Mouse (Mus musculus): ENCODE measurements around the gene Prdm10. TPM values are rescaled to one million over a fixed set of nuclear protein-coding genes. Genes with fewer than 3 reads are reported as not detected.

Prdm10 gene
- polyA plus RNA-seq, 1 experiment = 3.7 TPM

GRCm38 (mm10) chr9:31422143-31422542, 141.8 kb downstream of the Prdm10 start:
- WGBS = 76% methylated on average over 5 of the region's 5 CpGs
- DNase-seq (ENCODE audit: low read depth, low spot score) = no peak

DNA sequence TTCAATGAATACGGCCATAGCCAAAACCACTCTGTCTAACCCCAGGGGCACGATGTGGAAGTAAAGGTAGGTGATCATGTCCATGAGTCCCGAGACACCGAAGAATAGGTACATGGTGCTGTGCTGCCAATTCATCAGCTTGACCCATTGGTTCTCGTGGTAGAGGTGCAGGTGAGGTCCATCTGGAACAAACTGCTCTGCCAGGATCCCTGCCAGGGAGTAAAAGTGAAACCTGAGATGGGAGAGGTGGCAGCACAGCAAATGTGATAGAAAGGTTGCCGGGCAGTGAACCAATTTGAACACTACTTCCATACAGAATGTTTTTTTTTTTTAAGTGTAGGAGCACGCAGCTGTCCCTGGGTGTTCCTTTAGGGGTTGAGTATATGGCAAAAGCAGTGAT, 148.6 kb downstream of the Prdm10 start:
- 68% methylated on average over 7 of the region's 7 CpGs for WGBS
- DNase-seq (ENCODE audit: low read depth, low spot score) = no peak

- WGBS = 45% methylated on average over 9 of the region's 9 CpGs
- DNase-seq (ENCODE audit: low read depth, low spot score) = no peak
Observed at GRCm38 (mm10) chr9:31430011-31430410, 149.7 kb downstream of the Prdm10 start.

Other genes with a start within 250 kb of the Prdm10 start
- 3.4 and 4.6 TPM in 2 replicates for gene Zbtb44, start 249.9 kb upstream of the Prdm10 start, polyA plus RNA-seq (2012; rRNA removed)
- 163 and 201 TPM in 2 replicates for gene St14, start 148.7 kb upstream of the Prdm10 start, polyA plus RNA-seq (2012; rRNA removed)
- 126 and 178 TPM in 2 replicates for gene Aplp2, start 68.7 kb upstream of the Prdm10 start, polyA plus RNA-seq (2012; rRNA removed)
- 9.4 and 16.0 TPM in 2 replicates for gene Nfrkb, start 105.7 kb downstream of the Prdm10 start, polyA plus RNA-seq (2012; rRNA removed)
- 312 and 454 TPM in 2 replicates for gene Tmem45b, start 183.9 kb downstream of the Prdm10 start, polyA plus RNA-seq (2012; rRNA removed)

All from large intestine, adult 2 months (tissue).